18 mouse cellular contexts compared by ENCODE assay signal in genomic region chr2:97318536-97318935, GRCm38 (mm10).
"Had no signal": no experiment of that assay in that cellular context is flagged by ENCODE, and none has a peak within 500 bp of the region (broad histone marks: within the 10 kb centered on the region; RNA-seq: fewer than 3 reads in every experiment).

No protein-coding gene starts in this region.

- DNase-seq: lung, adult 18-20 months; lung, embryonic 14.5 days; lung, postnatal 10 days; lung, postnatal 4 days; retina, postnatal 1 day; right cerebral cortex, adult 18-20 months; right cerebral cortex, postnatal 25 days; right cerebral cortex, postnatal 4 days; spleen, adult 18-20 months; thymus, adult 18-20 months; thymus, postnatal 14 days; thymus, postnatal 36 days had no signal

- H3K4me2 ChIP-seq: liver, embryonic 12.5 days; lung, embryonic 14.5 days; midbrain, embryonic 12.5 days; neural tube, embryonic 13.5 days; neural tube, embryonic 15.5 days had no signal

- H3K9ac ChIP-seq: liver, embryonic 12.5 days; liver, embryonic 14.5 days; lung, embryonic 14.5 days; midbrain, embryonic 12.5 days; neural tube, embryonic 13.5 days; neural tube, embryonic 15.5 days had no signal

- H3K4me1 ChIP-seq: liver, embryonic 12.5 days; midbrain, embryonic 12.5 days; neural tube, embryonic 13.5 days; neural tube, embryonic 15.5 days had no signal

- H3K27me3 ChIP-seq: liver, embryonic 12.5 days; midbrain, embryonic 12.5 days; neural tube, embryonic 13.5 days; neural tube, embryonic 15.5 days had no signal

- H3K9me3 ChIP-seq: liver, embryonic 12.5 days; midbrain, embryonic 12.5 days; neural tube, embryonic 13.5 days; neural tube, embryonic 15.5 days had no signal

- H3K27ac ChIP-seq: liver, embryonic 12.5 days; liver, embryonic 14.5 days; midbrain, embryonic 12.5 days; neural tube, embryonic 13.5 days; neural tube, embryonic 15.5 days had no signal

- H3K4me3 ChIP-seq: liver, embryonic 12.5 days; midbrain, embryonic 12.5 days; myocyte; neural tube, embryonic 13.5 days; neural tube, embryonic 15.5 days had no signal

- ATAC-seq: liver, embryonic 12.5 days had no signal

- H3K36me3 ChIP-seq: liver, embryonic 12.5 days; midbrain, embryonic 12.5 days; neural tube, embryonic 13.5 days; neural tube, embryonic 15.5 days had no signal
